Mouse (Mus musculus) forelimb bud, embryonic 11.5 days (tissue): ENCODE results near the gene Grhl1.
"Not testable (repeated sequence)": the region's sequence is repeated elsewhere in the genome, so short reads cannot be mapped to it uniquely, and the experiment has no call there.

Source experiments
- DNase-seq: peaks from one replicate; pipeline ENCODE4 v3.0.0-alpha.2; 2012; ENCODE audit warnings: low read depth, low spot score

Gene Grhl1

DNA sequence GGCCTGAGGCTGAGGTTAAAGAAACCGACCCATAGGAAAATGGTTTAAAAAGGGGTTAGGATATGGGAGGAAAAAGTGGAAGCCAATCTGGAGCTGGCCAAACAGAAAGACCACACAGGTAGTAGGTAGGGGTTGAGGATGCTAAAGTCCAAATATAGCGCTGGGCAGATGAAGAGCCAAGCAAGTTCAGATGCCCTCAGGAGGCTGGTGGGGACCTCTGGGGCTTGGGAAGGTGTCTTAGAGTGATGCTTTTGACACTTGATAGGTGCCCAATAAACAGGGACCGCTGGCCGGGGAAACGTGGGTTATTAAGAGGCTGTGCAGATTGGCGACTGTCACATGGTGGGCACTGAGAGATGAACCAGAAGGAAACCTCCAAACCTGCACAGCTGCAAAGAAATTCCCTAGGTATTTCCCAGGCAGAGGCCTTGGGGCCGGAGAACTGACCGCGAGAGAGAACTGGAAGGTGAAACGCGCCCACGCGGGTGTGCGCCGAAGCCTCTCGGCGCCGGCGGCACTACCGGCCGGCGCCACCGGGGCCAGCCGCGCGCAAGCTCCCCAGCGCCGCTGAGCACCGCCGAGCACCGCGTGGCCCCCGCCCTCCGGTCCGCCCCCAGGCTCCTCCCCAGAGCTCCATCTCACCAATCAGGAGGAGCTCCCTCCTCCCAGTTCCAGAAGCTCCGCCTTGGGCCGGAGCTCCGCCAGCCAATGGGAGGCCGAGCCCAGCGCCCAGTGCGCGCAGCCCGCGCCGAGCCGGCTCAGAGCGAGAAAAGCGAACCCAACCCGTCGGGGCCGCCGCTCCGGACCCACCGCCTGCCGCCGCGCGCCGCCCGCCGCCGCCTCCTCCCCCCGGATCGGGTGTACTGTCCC, at the start of gene Grhl1:
Gene Grhl1 (plus strand): TSS at position 761 of the 870 bp plus-strand sequence.
- peak; percentile 93 for DNase-seq

- not testable (repeated sequence) for DNase-seq
These were observed 47.0 kb upstream of the Grhl1 start for GRCm38 (mm10) chr12:24525065-24525464.

- no peak for DNase-seq
These were observed 35.7 kb upstream of the Grhl1 start for GRCm38 (mm10) chr12:24536390-24536789.

DNA sequence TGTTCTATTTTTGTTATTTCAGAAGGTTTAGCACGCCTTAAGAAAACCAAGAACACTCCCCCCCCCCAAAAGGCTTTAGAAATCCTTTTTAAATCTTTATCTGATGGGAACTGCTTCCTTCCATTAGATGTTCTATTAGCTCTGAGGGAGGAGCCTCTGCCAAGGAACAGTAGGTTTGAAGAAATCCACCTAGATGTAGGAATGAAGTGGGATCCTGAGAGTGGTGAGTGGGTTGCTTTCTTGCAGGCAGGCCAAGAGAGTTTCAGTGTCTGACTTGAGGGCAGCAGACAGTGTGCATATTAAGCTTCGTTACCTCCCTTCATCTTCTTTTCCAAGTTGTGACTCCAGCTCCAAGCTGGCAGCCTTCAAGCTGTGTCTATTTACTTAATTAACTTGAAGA, 34.9 kb upstream of the Grhl1 start:
- no peak for DNase-seq

DNA sequence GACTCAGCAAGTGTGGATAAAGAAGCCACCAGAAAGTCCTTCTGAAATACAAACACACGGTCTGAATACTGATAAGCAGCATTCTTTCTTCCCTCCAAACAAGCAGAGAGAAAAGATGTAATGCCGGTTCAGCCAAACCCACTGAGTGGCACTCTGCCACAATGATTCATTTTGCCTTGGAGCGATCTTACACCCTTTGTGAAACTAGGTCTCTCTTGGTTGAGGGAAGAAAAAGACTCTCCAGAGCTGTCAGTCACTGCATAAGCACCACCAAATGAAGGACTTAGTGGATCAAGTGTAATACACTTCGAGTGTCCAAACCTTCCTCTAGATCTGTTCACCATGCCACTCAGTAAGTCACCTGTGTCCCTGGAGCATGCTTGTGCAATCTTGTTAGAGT, 34.1 kb upstream of the Grhl1 start:
- no peak for DNase-seq

GRCm38 (mm10) chr12:24541426-24542154, 30.5 kb upstream of the Grhl1 start:
- no peak for DNase-seq

DNA sequence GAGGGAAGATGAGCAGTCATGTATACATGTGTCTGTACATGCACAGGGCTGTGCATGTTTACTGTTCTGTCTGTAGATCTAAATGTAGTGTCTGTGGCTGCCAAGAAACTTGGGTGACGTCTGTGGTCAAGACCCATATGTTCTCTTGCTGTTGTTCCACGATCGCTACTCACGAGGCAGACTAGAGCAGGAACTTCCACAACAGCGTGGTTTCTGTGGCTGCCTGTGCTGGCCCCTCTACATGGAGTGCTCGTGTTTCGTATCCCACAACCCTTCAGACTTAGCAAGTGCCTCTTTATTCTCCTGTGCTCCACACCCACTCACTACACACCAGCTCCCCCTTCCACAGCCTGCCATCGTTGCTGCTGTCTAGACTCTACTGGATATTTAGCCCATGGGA, 24.4 kb upstream of the Grhl1 start:
- DNase-seq = no peak

- no peak for DNase-seq
These were observed 23.2 kb upstream of the Grhl1 start for GRCm38 (mm10) chr12:24548885-24549284.

DNA sequence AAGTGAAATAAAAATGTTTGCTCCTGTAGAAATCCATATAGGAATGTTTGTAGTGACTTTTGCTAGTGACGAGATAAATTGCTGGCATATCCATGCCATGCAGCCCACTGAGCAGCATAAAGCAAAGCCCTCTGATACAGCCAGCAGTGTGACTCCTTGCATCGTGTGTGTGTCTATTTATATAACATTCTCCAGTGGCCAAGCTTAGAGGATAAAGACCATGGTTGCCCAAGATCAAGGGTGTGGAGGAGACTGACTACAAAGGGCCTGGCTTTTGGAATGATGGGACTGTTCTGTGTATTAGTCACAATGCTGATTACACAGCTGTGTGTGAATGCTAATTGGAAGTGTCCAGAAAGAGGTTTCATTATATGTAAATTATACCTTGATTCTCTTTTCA, 19.6 kb upstream of the Grhl1 start:
- DNase-seq = no peak

GRCm38 (mm10) chr12:24555976-24556375, 16.1 kb upstream of the Grhl1 start:
- DNase-seq = no peak

DNA sequence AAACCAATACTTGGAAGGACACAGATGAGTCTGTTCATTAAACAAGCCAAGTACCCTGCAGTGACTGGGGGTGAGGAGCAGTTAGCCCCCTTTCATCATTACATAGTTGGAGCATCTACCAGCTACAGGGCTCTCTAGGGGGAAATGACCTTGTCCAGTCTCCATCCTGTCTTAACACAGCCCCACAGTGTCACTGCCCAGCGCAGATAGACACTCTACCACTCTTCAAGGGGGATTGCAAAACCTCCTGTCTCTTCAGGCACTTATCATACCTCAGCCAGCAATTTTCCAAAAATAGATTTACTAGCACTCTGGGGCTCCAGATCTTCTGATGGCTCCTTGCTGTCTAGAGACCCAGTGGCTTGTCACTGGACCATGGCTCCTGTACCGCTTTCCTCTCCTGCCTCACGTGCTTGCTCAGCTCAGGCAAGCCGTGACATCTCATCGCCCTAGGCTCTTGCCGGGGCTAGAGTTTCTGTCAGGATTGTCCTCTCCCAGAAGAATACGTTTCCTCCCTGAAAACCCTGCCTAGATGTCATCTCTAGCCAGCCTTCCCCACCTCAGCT, 8.6 kb upstream of the Grhl1 start:
- no peak for DNase-seq

DNA sequence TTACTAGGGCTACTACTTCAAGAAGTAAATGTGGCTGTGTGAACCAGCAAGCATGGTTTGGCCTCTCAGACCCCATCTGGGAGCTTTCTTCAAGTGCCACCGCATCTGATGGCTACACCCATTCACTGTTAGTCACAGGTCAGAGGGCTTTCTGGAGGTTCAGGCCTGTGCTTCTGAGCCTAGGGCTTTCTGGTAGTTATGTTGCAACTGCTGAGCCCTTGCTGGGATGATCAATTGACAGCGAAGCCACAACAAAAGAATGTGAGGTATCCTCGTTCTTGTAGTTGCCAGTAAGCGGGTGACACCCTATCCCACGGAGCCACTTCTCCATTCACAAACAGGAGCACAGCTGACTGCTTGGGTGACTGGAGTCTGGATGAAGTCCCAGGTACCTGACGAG, 6.8 kb upstream of the Grhl1 start:
- DNase-seq = no peak

DNA sequence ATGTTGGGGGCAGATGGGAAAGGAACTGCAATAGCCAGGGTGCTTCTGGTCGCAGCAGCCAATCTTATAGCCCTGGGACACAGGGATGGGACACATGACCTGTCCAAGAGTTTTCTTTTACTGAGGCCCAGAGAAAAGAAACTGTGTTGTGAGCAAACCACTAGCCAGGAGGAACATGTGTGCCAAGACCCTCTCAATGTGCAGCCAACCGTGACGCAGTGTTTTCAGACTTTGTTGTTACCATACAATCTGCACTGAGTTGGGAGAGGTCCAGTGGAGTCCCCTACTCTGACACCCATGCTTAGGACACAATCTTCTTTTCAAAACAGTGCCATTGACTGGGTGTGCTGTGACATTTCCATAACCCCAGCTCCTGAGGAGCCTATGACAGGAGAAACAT, 4.5 kb upstream of the Grhl1 start:
- DNase-seq = no peak

GRCm38 (mm10) chr12:24572421-24573274, 565 bp downstream of the Grhl1 start:
- DNase-seq = no peak

GRCm38 (mm10) chr12:24573275-24573580, 1.1 kb downstream of the Grhl1 start:
- no peak for DNase-seq

DNA sequence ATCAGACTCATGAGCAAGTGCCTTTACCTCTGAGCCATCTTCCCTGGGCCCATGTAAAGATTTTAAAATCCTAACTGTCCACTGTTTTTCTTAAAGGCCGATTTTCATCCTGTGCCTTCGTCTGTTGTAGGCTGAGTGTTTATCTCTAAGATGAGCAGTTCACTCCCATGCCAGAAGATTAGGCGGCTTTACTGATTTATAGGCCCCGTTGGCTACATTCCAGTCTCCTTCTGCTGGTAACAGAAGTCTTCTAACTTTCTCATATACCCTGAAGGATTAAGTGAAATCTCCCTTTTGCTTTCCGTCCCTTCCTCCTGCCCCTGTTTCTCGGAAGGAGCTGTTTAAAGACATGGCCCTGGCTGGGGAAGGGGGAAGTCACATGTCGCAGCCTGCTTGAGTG, 2.8 kb downstream of the Grhl1 start:
- no peak for DNase-seq

- DNase-seq = no peak
These were observed 8.4 kb downstream of the Grhl1 start for GRCm38 (mm10) chr12:24580452-24580851.

GRCm38 (mm10) chr12:24580996-24581683, 9.1 kb downstream of the Grhl1 start:
- DNase-seq = no peak

- DNase-seq = no peak
These were observed 11.6 kb downstream of the Grhl1 start for GRCm38 (mm10) chr12:24583653-24584052.

DNA sequence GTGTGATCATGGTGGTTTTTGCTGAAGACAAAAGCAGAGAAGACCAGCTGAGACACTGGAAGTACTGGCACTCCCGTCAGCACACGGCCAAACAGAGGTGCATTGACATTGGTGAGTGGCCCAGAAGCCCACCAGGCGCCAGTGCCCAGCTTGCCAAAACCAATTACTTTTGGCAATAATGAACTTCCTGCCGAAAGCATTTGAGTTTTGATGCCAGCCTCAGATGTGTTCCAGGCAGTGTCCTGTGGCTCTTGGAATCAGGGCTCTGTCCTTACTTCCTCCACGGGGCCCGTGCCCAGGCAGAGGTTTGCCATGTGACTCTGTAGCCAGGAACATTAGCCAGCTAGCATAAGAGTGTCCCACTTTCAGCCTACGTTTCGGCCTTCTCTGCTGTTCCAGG, 12.8 kb downstream of the Grhl1 start:
- DNase-seq = no peak

- no peak for DNase-seq
These were observed 14.1 kb downstream of the Grhl1 start for GRCm38 (mm10) chr12:24586193-24586592.
